Mouse (Mus musculus): ENCODE measurements around the gene Junb. TPM values are rescaled to one million over a fixed set of nuclear protein-coding genes. Genes with fewer than 3 reads are reported as not detected.

The Junb gene
- 18.2 and 25.5 TPM in 2 replicates for polyA plus RNA-seq (2015; fragmentation: Nextera tagmentation; extraction: Ambion mirVana)

GRCm38 (mm10) chr8:84978248-84978940, at the start of gene Junb:
Gene Junb (minus strand): TSS chr8:84978718.
- Histone ChIP-seq H3K27me3 (replicated peaks; ENCODE audit: control insufficient read depth, insufficient read depth, low read length) (no peaks in the 10 kb centered on the region), H3K4me1 (ENCODE audit: control insufficient read depth, insufficient read depth, low read length) (peaks cover 53% of the 10 kb centered on the region), H3K27ac (ENCODE audit: low read length) (peak within 1 kb of the TSS; percentile 98), H3K9me3 (ENCODE audit: control insufficient read depth, low read length) (no peaks in the 10 kb centered on the region), H3K4me2 (ENCODE audit: low read depth, low read length) (peak within 1 kb of the TSS; percentile 97), H3K4me3 (ENCODE audit: low read length) (peak within 1 kb of the TSS; percentile 76), H3K9ac (ENCODE audit: low read depth, low read length) (peak within 1 kb of the TSS; percentile 87), H3K36me3 (ENCODE audit: control insufficient read depth, insufficient read depth, low read length) (no peaks in the 10 kb centered on the region)
- ATAC-seq: peak; percentile 57
- WGBS: 0% methylated on average over 63 of the region's 63 CpGs

GRCm38 (mm10) chr8:85027922-85028321, 49.4 kb upstream of the Junb start:
- H3K9me3 ChIP-seq (ENCODE audit: control insufficient read depth, low read length): no peaks in the 10 kb centered on the region
- peak overlapping the region; percentile 97 for H3K4me3 ChIP-seq (ENCODE audit: low read length)
- H3K36me3 ChIP-seq (ENCODE audit: control insufficient read depth, insufficient read depth, low read length): peaks cover 15% of the 10 kb centered on the region
- no peak for ATAC-seq
- 20% methylated on average over 2 of the region's 2 CpGs for WGBS
- no peaks in the 10 kb centered on the region for H3K27me3 ChIP-seq (replicated peaks; ENCODE audit: control insufficient read depth, insufficient read depth, low read length)
- H3K27ac ChIP-seq (ENCODE audit: low read length): no peak overlapping the region
- H3K4me1 ChIP-seq (ENCODE audit: control insufficient read depth, insufficient read depth, low read length): peaks cover 33% of the 10 kb centered on the region
- peak overlapping the region; percentile 99 for H3K9ac ChIP-seq (ENCODE audit: low read depth, low read length)
- peak overlapping the region; percentile 54 for H3K4me2 ChIP-seq (ENCODE audit: low read depth, low read length)

GRCm38 (mm10) chr8:85027516-85027855, 49.0 kb upstream of the Junb start:
- peak overlapping the region; percentile 90 for H3K27ac ChIP-seq (ENCODE audit: low read length)
- under 1% methylated on average over 13 of the region's 13 CpGs for WGBS
- peak overlapping the region; percentile 99 for H3K9ac ChIP-seq (ENCODE audit: low read depth, low read length)
- no peaks in the 10 kb centered on the region for H3K9me3 ChIP-seq (ENCODE audit: control insufficient read depth, low read length)
- peak overlapping the region; percentile 54 for H3K4me2 ChIP-seq (ENCODE audit: low read depth, low read length)
- H3K4me3 ChIP-seq (ENCODE audit: low read length): peak overlapping the region; percentile 97
- peaks cover 15% of the 10 kb centered on the region for H3K36me3 ChIP-seq (ENCODE audit: control insufficient read depth, insufficient read depth, low read length)
- H3K4me1 ChIP-seq (ENCODE audit: control insufficient read depth, insufficient read depth, low read length): peaks cover 33% of the 10 kb centered on the region
- H3K27me3 ChIP-seq (replicated peaks; ENCODE audit: control insufficient read depth, insufficient read depth, low read length): no peaks in the 10 kb centered on the region
- ATAC-seq: no peak

GRCm38 (mm10) chr8:85026670-85027515, 48.4 kb upstream of the Junb start, which contains the start of gene Trir:
Gene Trir (plus strand): TSS chr8:85026823.
- Histone ChIP-seq H3K36me3 (ENCODE audit: control insufficient read depth, insufficient read depth, low read length) (peaks cover 13% of the 10 kb centered on the region), H3K4me3 (ENCODE audit: low read length) (peak within 1 kb of the TSS; percentile 97), H3K9me3 (ENCODE audit: control insufficient read depth, low read length) (no peaks in the 10 kb centered on the region), H3K27me3 (replicated peaks; ENCODE audit: control insufficient read depth, insufficient read depth, low read length) (no peaks in the 10 kb centered on the region), H3K4me1 (ENCODE audit: control insufficient read depth, insufficient read depth, low read length) (peaks cover 33% of the 10 kb centered on the region), H3K4me2 (ENCODE audit: low read depth, low read length) (peak within 1 kb of the TSS; percentile 71), H3K9ac (ENCODE audit: low read depth, low read length) (peak within 1 kb of the TSS; percentile 99), H3K27ac (ENCODE audit: low read length) (peak within 1 kb of the TSS; percentile 90)
- ATAC-seq: peak; percentile 82
- WGBS: under 1% methylated on average over 75 of the region's 75 CpGs

- peaks cover 9% of the 10 kb centered on the region for H3K36me3 ChIP-seq (ENCODE audit: control insufficient read depth, insufficient read depth, low read length)
- peaks cover 33% of the 10 kb centered on the region for H3K4me1 ChIP-seq (ENCODE audit: control insufficient read depth, insufficient read depth, low read length)
- H3K27me3 ChIP-seq (replicated peaks; ENCODE audit: control insufficient read depth, insufficient read depth, low read length): no peaks in the 10 kb centered on the region
- H3K27ac ChIP-seq (ENCODE audit: low read length): peak within 1 kb of the TSS; percentile 79
- peak within 1 kb of the TSS; percentile 67 for H3K4me3 ChIP-seq (ENCODE audit: low read length)
- H3K4me2 ChIP-seq (ENCODE audit: low read depth, low read length): peak within 1 kb of the TSS; percentile 81
- ATAC-seq: peak; percentile 89
- WGBS: 4% methylated on average over 30 of the region's 30 CpGs
- H3K9me3 ChIP-seq (ENCODE audit: control insufficient read depth, low read length): no peaks in the 10 kb centered on the region
- peak within 1 kb of the TSS; percentile 73 for H3K9ac ChIP-seq (ENCODE audit: low read depth, low read length)
Observed at GRCm38 (mm10) chr8:85025098-85025932, 46.8 kb upstream of the Junb start, which contains the start of gene Asna1. Gene Asna1 (minus strand): TSS chr8:85025281.

GRCm38 (mm10) chr8:85023846-85024245, 45.3 kb upstream of the Junb start:
- Histone ChIP-seq H3K4me1 (ENCODE audit: control insufficient read depth, insufficient read depth, low read length) (peaks cover 27% of the 10 kb centered on the region), H3K36me3 (ENCODE audit: control insufficient read depth, insufficient read depth, low read length) (peaks cover 2% of the 10 kb centered on the region), H3K27me3 (replicated peaks; ENCODE audit: control insufficient read depth, insufficient read depth, low read length) (no peaks in the 10 kb centered on the region), H3K9me3 (ENCODE audit: control insufficient read depth, low read length) (no peaks in the 10 kb centered on the region), H3K4me3 (ENCODE audit: low read length) (0 out of 2 replicates have a peak overlapping the region, but pooled peaks have one; percentile 67), H3K27ac (ENCODE audit: low read length) (no peak overlapping the region), H3K4me2 (ENCODE audit: low read depth, low read length) (peak overlapping the region; percentile 81; the same call in 1 of the 2 replicates), H3K9ac (ENCODE audit: low read depth, low read length) (0 out of 2 replicates have a peak overlapping the region, but pooled peaks have one; percentile 73)
- ATAC-seq: no peak
- WGBS: 94% methylated on average over 3 of the region's 3 CpGs

- peaks cover 7% of the 10 kb centered on the region for H3K36me3 ChIP-seq (ENCODE audit: control insufficient read depth, insufficient read depth, low read length)
- H3K27ac ChIP-seq (ENCODE audit: low read length): no peak overlapping the region
- H3K4me1 ChIP-seq (ENCODE audit: control insufficient read depth, insufficient read depth, low read length): peaks cover 19% of the 10 kb centered on the region
- H3K9ac ChIP-seq (ENCODE audit: low read depth, low read length): no peak overlapping the region
- H3K4me2 ChIP-seq (ENCODE audit: low read depth, low read length): no peak overlapping the region
- ATAC-seq: no peak
- no peaks in the 10 kb centered on the region for H3K27me3 ChIP-seq (replicated peaks; ENCODE audit: control insufficient read depth, insufficient read depth, low read length)
- no peak overlapping the region for H3K4me3 ChIP-seq (ENCODE audit: low read length)
- no peaks in the 10 kb centered on the region for H3K9me3 ChIP-seq (ENCODE audit: control insufficient read depth, low read length)
- WGBS: 90% methylated on average over 3 of the region's 3 CpGs
Observed at GRCm38 (mm10) chr8:85021514-85022055, 43.1 kb upstream of the Junb start.

GRCm38 (mm10) chr8:85017209-85017608, 38.7 kb upstream of the Junb start:
- Histone ChIP-seq H3K4me2 (ENCODE audit: low read depth, low read length) (no peak overlapping the region), H3K4me1 (ENCODE audit: control insufficient read depth, insufficient read depth, low read length) (no peaks in the 10 kb centered on the region), H3K4me3 (ENCODE audit: low read length) (no peak overlapping the region), H3K9ac (ENCODE audit: low read depth, low read length) (no peak overlapping the region), H3K9me3 (ENCODE audit: control insufficient read depth, low read length) (no peaks in the 10 kb centered on the region), H3K36me3 (ENCODE audit: control insufficient read depth, insufficient read depth, low read length) (peaks cover 7% of the 10 kb centered on the region; the same call in 1 of the 2 replicates), H3K27me3 (replicated peaks; ENCODE audit: control insufficient read depth, insufficient read depth, low read length) (peaks cover 3% of the 10 kb centered on the region), H3K27ac (ENCODE audit: low read length) (no peak overlapping the region)
- WGBS: 47% methylated on average over 5 of the region's 5 CpGs
- no peak for ATAC-seq

Data from intestine, embryonic 16.5 days (tissue).